27 mouse cellular contexts compared by ENCODE assay signal in the genomic region with DNA sequence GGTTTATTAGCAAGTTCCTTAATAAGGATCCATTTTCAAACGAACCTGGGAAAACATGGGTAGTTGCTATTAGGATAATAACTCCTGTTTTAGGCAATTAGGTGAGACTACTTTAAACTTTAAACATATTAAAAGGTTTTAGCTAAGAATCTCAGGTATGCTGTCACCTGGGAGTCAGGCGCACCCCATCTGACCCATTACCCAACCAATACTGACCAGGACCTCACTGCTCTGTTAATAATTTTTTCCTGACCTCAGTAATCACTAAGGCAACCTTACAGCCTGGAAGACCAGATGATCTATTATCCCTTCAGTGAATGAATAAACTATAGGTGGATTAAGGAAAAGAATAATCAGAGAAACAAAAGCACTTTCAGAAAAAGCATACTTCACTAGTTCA.
DNase-seq lines count a peak whose midpoint lies in the region; ATAC-seq lines count a peak whose summit lies in the region.
"Had no signal": no experiment of that assay in that cellular context is flagged by ENCODE, and none has a peak within 500 bp of the region (broad histone marks: within the 10 kb centered on the region; RNA-seq: fewer than 3 reads in every experiment).

No protein-coding gene starts in this region.

- H3K27me3 ChIP-seq in kidney, embryonic 14.5 days (ENCODE audit: control insufficient read depth, insufficient read depth, low read length) = no peaks in the 10 kb centered on the region
- no peaks in the 10 kb centered on the region for H3K27me3 ChIP-seq in midbrain, embryonic 11.5 days (ENCODE audit: control insufficient read depth, insufficient read depth, low read length)
- H3K27me3 ChIP-seq in midbrain, embryonic 10.5 days (ENCODE audit: low read depth, poor library complexity, severe bottlenecking) = no peaks in the 10 kb centered on the region
- no peaks in the 10 kb centered on the region for H3K27me3 ChIP-seq in heart, embryonic 12.5 days (replicated peaks)
- H3K27me3 ChIP-seq: CH12.LX; embryonic facial prominence, embryonic 12.5 days; embryonic facial prominence, embryonic 15.5 days; heart, embryonic 13.5 days; Patski had no signal

- no peak overlapping the region for H3K27ac ChIP-seq in kidney, embryonic 14.5 days (ENCODE audit: low read depth, low read length)
- H3K27ac ChIP-seq in midbrain, embryonic 11.5 days (ENCODE audit: low read depth, low read length) = no peak overlapping the region
- no peak overlapping the region for H3K27ac ChIP-seq in midbrain, embryonic 10.5 days (replicated peaks)
- H3K27ac ChIP-seq in heart, embryonic 12.5 days (ENCODE audit: poor library complexity, severe bottlenecking) = no peak overlapping the region
- H3K27ac ChIP-seq: embryonic facial prominence, embryonic 12.5 days; embryonic facial prominence, embryonic 15.5 days; gastrocnemius, adult 2 months; heart, embryonic 13.5 days; hindbrain, embryonic 14.5 days had no signal

- H3K9me3 ChIP-seq in kidney, embryonic 14.5 days (ENCODE audit: control insufficient read depth, low read length) = no peaks in the 10 kb centered on the region
- no peaks in the 10 kb centered on the region for H3K9me3 ChIP-seq in midbrain, embryonic 11.5 days (ENCODE audit: control insufficient read depth, low read length)
- H3K9me3 ChIP-seq in midbrain, embryonic 10.5 days (replicated peaks) = 0 out of 2 replicates have a peak, but pooled peaks cover 3% of the 10 kb centered on the region
- H3K9me3 ChIP-seq in heart, embryonic 12.5 days (replicated peaks) = 0 out of 2 replicates have a peak, but pooled peaks cover 2% of the 10 kb centered on the region
- H3K9me3 ChIP-seq: embryonic facial prominence, embryonic 12.5 days; embryonic facial prominence, embryonic 15.5 days; G1E; heart, embryonic 13.5 days had no signal

- no peak overlapping the region for H3K4me2 ChIP-seq in kidney, embryonic 14.5 days (replicated peaks; ENCODE audit: low read depth, low read length)
- no peak overlapping the region for H3K4me2 ChIP-seq in midbrain, embryonic 11.5 days
- H3K4me2 ChIP-seq in heart, embryonic 12.5 days = no peak overlapping the region
- H3K4me2 ChIP-seq: embryonic facial prominence, embryonic 12.5 days; embryonic facial prominence, embryonic 15.5 days; heart, embryonic 13.5 days; hindbrain, embryonic 14.5 days had no signal

- DNase-seq in kidney, adult 18-20 months = peak; percentile 40
- peak; percentile 71 for DNase-seq in midbrain, embryonic 11.5 days (ENCODE audit: low spot score, missing footprints)
- no peak for DNase-seq in midbrain, embryonic 10.5 days (ENCODE audit: low spot score)
- peak; percentile 25 for DNase-seq in kidney, postnatal 14 days
- no peak for DNase-seq in heart, adult 11 months
- DNase-seq: adrenal gland, postnatal 10 days; B cell, adult 2 months; cerebellum, adult 11 months; cerebellum, adult 2 months; cerebellum, adult 9-11 months; cerebellum, postnatal 25 days; forebrain, postnatal 0 days; gastrocnemius, adult 2 months; gastrocnemius, postnatal 14 days; heart, adult 18-20 months; heart, postnatal 14 days; heart, postnatal 4 days had no signal

- no peak for ATAC-seq in kidney, embryonic 14.5 days (ENCODE audit: low FRiP score, low TSS enrichment)
- no peak for ATAC-seq in midbrain, embryonic 11.5 days (ENCODE audit: low FRiP score)
- no peak for ATAC-seq in heart, embryonic 12.5 days (ENCODE audit: insufficient number of reproducible peaks, low FRiP score)
- ATAC-seq: forebrain, embryonic 14.5 days; forebrain, postnatal 0 days; Patski had no signal

- no peaks in the 10 kb centered on the region for H3K36me3 ChIP-seq in kidney, embryonic 14.5 days (ENCODE audit: control insufficient read depth, insufficient read depth, low read length)
- H3K36me3 ChIP-seq in midbrain, embryonic 11.5 days (ENCODE audit: control insufficient read depth, insufficient read depth, low read length) = no peaks in the 10 kb centered on the region
- no peaks in the 10 kb centered on the region for H3K36me3 ChIP-seq in midbrain, embryonic 10.5 days
- 0 out of 2 replicates have a peak, but pooled peaks cover 3% of the 10 kb centered on the region for H3K36me3 ChIP-seq in heart, embryonic 12.5 days
- H3K36me3 ChIP-seq: embryonic facial prominence, embryonic 12.5 days; embryonic facial prominence, embryonic 15.5 days; G1E; heart, embryonic 13.5 days had no signal

- no peaks in the 10 kb centered on the region for H3K4me1 ChIP-seq in kidney, embryonic 14.5 days (ENCODE audit: control insufficient read depth, insufficient read depth, low read length)
- no peaks in the 10 kb centered on the region for H3K4me1 ChIP-seq in midbrain, embryonic 11.5 days (ENCODE audit: control insufficient read depth, insufficient read depth, low read length)
- no peaks in the 10 kb centered on the region for H3K4me1 ChIP-seq in midbrain, embryonic 10.5 days
- H3K4me1 ChIP-seq in heart, embryonic 12.5 days (replicated peaks) = 0 out of 2 replicates have a peak, but pooled peaks cover 3% of the 10 kb centered on the region
- H3K4me1 ChIP-seq: embryonic facial prominence, embryonic 12.5 days; embryonic facial prominence, embryonic 15.5 days had no signal

- WGBS in kidney, embryonic 14.5 days = 71% methylated on average over 2 of the region's 2 CpGs
- 76% methylated on average over 2 of the region's 2 CpGs for WGBS in midbrain, embryonic 11.5 days
- 80% methylated on average over 2 of the region's 2 CpGs for WGBS in midbrain, embryonic 10.5 days
- 78% methylated on average over 2 of the region's 2 CpGs for WGBS in heart, embryonic 12.5 days

- no peak overlapping the region for H3K4me3 ChIP-seq in kidney, embryonic 14.5 days (ENCODE audit: low read length)
- no peak overlapping the region for H3K4me3 ChIP-seq in midbrain, embryonic 11.5 days (ENCODE audit: low read depth, low read length)
- H3K4me3 ChIP-seq in midbrain, embryonic 10.5 days = no peak overlapping the region
- H3K4me3 ChIP-seq in heart, embryonic 12.5 days = no peak overlapping the region
- H3K4me3 ChIP-seq: embryonic facial prominence, embryonic 12.5 days; embryonic facial prominence, embryonic 15.5 days; gastrocnemius, adult 2 months; heart, embryonic 13.5 days had no signal

- H3K9ac ChIP-seq in kidney, embryonic 14.5 days (ENCODE audit: low read depth, low read length) = no peak overlapping the region
- no peak overlapping the region for H3K9ac ChIP-seq in midbrain, embryonic 11.5 days (ENCODE audit: low read length)
- no peak overlapping the region for H3K9ac ChIP-seq in heart, embryonic 12.5 days
- H3K9ac ChIP-seq: embryonic facial prominence, embryonic 12.5 days; embryonic facial prominence, embryonic 15.5 days; forebrain, postnatal 0 days; heart, embryonic 13.5 days; hindbrain, embryonic 14.5 days had no signal

Comparison
In these comparisons a context has a peak if more than half of its experiments do, and no peak if none do; other contexts are left out.
1. DNase-seq: peak in kidney, adult 18-20 months (single experiment), midbrain, embryonic 11.5 days (single experiment) and kidney, postnatal 14 days (single experiment); none in midbrain, embryonic 10.5 days (single experiment) and heart, adult 11 months (single experiment).